Mouse (Mus musculus) cerebellum, adult (tissue): ENCODE measurements at regions not wholly inside any gene's neighbourhood (a gene's known extent, or its start where the extent isn't known, plus 50 kb on each side); places are given as distances from the start of the nearest gene placed in this dataset.
"Not testable (repeated sequence)": the region's sequence is repeated elsewhere in the genome, so short reads cannot be mapped to it uniquely, and the experiment has no call there.

Experiments used
- ATAC-seq: cut with Nextera tagmentation; 2 replicates; pipeline ENCODE4 v1.9.2; 2017; ENCODE audit warnings: mild to moderate bottlenecking, moderate library complexity, mixed read lengths; ENCODE audit not compliant: insufficient number of reproducible peaks, low FRiP score, low TSS enrichment

DNA sequence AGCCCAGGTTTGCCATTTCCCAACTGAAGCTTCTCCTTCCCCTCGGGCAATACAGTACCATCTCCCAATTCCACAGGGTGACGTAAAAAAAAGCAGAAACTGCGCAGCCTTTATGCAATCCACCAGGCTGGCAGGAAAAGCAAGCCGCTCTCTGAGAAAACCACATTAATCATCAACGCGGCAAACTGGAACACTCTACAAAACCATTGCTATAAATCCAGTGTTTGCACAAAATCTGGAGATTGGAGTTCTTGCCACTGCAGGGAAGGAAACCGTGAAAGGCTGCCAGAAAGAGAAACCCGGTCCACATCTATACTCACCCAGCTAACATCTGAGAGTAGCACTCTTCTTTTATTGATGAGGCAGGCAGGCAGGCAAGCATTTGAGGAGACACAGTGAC lies 160.7 kb upstream of the Hes1 start:
- ATAC-seq = no peak

DNA sequence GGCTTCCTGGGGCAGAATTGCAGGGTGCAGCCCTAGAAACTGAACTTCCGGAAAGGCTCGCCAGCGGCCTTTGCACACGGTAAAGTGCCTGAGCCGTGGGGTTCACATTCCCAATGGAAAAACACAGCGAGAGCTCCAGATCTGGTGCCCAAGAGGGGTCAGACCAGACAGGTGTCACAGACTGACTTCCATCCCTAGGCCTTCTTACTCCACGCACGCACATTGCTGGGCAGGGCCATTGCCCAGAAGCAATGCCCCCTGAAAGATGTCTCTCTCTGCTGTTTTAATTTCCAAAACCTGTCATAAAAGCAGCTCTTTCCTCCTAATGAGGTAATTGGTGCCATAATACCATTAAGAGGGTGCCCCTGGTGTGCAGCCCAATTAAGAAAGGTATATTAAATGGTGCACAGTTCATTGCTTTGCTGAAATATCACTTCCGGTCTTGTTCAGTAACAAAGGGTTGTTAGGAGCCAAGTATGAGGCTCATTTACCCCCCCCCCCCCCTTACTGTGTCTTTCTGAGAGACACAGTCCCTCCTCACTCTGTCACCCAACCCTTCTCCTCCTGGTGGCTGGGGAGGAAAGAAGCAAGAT lies 159.9 kb upstream of the Hes1 start:
- ATAC-seq = no peak

- ATAC-seq = no peak
These were observed 156.9 kb upstream of the Hes1 start for GRCm38 (mm10) chr16:29907331-29907730.

DNA sequence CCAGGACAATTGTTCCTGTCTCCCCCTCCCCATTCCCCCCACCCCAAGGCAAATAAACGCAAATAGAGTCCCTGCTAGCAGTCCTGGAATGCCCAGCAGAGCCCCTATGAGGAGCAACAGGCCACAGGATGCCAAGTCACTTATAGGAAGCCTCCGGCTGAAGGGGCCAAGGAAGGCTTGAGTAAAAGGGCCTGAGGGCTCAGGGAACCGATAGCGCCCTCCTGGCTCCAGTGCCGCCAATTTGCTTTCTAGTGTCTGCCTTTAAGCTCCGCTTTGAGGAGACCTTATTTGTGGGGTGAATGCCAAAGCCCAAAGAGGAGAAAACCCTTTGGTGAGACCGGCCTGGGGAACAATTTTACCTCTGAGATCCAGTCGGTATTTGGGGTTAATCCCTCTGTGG lies 156.2 kb upstream of the Hes1 start:
- no peak for ATAC-seq

DNA sequence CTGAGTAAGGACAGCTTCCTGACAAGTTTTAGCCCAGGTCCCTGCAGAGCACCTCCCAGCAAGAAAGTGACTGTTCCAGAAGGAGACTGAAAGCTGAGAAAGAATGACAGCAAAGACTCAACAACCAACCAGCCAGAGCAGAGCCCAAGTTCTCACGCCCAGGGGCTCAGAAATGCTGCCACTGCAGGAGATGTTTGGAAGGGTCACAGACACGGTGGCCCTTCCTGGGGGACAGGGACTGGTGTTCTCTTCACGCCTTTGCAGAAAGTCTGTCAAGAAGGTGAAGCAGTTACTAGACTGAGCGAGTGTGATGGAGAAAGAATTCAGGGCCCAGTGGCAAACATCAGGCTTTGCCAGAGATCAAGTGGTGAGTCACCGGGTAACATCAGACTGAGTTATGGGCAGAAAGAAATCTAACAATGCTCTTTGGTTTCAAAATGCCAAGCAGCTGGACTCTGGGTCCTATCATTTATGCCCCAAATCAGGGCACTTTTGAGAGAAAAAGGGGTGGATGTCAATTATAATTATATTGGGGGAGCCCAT lies 154.2 kb upstream of the Hes1 start:
- ATAC-seq = no peak

GRCm38 (mm10) chr16:29911164-29911571 lies 153.0 kb upstream of the Hes1 start:
- ATAC-seq = no peak

- no peak for ATAC-seq
These were observed 150.7 kb upstream of the Hes1 start for GRCm38 (mm10) chr16:29913357-29914010.

GRCm38 (mm10) chr16:29915346-29915745 lies 148.8 kb upstream of the Hes1 start:
- ATAC-seq = peak; percentile 45; the same call in 1 of the 2 replicates

DNA sequence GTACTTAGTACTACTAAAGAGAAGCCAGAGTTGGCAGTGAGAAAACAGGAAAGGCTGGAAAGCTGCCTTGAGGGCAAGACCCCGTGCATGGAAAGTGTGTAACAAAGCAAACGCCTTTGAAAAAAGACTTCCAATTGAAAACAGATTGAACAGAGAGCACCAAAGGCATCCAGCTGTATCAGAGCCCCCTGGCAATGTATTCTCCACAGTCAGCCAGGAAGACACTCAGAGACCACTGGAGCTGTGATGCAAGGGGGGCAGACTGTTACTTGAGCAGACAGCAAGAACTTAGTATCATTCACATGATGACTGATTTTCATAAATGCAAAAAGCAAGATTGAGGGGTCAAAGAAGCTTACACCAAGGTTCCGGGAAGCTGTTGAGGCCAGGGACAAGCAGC lies 146.2 kb upstream of the Hes1 start:
- no peak for ATAC-seq

DNA sequence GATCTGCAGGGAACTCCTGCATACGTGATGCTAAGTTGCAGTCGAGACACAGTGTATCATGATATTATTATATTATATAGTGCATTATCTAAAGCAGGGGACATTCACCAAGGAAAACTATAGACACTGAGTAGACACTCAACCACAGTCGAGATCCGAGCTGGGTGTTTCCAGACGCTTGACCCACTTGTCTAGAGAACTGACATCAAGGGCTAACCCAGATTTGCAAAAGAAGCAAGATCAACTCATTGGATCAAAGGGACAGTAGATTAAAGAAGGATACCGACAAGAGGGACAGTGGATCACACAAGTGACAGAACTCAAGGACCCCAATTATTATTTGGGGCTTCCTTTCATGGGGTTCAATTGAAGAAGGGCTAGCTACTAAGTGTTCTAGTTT lies 145.8 kb upstream of the Hes1 start:
- no peak for ATAC-seq

- no peak for ATAC-seq
These were observed 143.2 kb upstream of the Hes1 start for GRCm38 (mm10) chr16:29920940-29921339.

GRCm38 (mm10) chr16:29921385-29921784 lies 142.8 kb upstream of the Hes1 start:
- ATAC-seq = no peak

DNA sequence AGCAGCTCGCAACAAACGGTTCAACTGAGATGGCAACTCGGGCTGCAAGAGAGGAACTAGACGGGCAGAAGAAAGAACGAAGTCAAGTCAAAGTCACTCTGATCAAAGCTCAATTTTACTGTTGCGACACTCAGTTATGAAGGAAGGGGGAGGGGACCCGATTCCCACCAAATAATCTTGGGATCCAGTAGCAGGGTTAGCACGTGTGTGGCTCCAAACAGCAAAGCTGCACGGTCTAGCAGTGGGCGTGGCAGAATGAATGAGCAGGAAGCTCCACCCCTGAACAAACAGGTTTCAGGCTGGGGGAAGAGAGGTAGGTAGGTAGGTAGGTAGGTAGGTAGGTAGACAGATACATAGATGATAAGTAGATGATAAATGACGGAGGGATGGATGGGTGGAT lies 136.9 kb upstream of the Hes1 start:
- not testable (repeated sequence) for ATAC-seq

DNA sequence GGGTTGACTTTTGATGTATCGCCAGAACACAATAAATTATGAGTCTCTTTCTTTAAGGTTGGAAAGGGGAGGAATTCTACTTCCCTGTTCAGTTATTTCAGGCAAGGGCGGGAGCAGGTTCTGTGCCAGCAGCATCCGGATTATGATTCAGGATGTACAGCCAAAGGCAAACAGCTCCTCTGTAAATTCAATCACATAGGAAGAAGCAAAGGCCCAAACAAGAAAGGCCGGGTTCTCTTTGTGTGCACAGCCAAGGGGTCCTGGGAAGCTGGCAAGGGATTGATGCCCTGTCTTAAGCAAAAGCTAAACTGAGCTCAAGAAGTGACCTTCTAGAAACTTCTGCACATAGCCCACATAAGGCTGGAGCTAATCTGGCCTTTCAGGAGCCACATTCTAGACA lies 135.9 kb upstream of the Hes1 start:
- ATAC-seq = no peak

GRCm38 (mm10) chr16:29931746-29932351 lies 132.3 kb upstream of the Hes1 start:
- ATAC-seq = no peak

DNA sequence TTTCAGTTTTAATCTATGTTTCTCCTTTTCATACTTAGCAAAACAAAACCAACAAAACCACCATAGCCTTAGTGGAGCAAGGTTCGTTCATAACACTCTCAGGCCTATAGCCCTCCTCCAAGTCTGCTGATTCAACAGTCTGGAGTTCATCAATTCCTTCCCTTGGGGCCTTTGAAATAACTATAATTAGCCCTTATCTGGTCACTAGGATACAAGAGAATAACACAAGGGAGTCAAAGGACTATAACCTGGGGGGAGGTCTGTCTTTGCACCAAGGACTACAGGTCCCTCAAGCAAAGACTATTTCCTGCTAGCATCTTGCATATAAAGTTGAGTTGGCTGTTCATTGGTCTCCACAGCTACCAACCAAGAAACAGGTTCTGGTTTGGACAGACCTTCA lies 129.5 kb upstream of the Hes1 start:
- no peak for ATAC-seq

DNA sequence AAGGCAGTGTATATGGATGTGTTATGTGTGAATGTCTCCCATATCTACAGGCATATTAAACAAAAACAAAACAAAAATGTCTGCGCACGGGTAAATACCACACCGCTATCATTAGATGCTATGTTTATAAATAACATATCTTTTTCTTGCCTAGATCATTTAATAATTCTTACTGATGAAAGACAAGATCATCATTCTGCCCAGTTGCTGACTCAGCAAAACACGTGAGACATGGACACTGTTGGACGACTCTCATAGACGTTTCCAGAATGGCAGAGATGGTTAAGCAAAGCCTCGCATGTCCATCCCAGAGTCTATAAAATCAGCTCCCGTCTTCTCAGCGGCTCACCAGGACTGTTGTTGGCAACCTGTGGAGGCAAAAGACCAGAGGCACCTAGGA lies 125.5 kb upstream of the Hes1 start:
- no peak for ATAC-seq

DNA sequence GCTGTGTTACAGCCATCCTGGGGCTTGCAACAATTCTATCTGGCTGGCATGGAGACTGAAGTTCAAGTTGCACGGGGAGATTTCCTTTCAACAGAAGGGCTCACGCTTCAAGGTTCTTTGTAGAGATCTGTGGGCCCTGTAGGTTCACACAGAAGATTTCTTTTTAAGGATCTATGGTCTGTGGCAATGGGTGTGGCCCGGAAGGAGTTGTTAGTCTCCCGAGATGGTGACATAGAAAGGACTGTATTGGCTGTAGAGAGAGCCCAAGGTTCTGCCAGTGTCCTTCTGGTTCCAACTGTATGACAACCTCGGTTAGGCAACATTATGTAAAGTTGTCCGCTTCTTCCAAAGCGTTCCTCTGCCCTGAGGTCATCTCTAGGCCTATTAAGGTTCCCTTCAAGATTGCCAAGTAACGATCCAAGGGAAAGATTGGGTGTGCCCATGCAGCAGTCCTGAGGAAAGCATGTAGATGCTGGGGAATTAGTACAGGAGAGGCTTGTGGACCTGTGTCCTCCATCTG lies 124.8 kb upstream of the Hes1 start:
- no peak for ATAC-seq

- no peak for ATAC-seq
These were observed 124.1 kb upstream of the Hes1 start for GRCm38 (mm10) chr16:29939869-29940707.

DNA sequence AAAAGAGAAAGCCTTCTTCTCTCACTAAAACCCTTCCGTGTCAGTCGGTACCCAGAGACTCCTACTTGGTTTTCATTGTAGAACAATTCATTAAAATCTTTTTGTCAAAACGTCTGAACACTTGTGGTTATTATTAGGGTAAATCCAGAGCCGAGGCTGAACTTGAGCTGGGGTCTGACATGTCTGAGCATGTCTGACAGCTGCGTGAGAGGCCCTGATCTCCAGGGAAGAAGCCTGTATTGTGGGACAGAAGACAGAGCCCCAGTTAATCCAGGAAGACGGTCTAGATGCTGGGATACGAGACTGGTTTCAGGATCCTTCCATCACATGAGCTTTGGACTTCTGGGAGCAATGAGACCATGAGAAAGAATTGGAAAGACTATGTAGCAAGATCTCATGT lies 122.1 kb upstream of the Hes1 start:
- no peak for ATAC-seq
